Mouse (Mus musculus) hindlimb bud, embryonic 11.5 days (tissue): ENCODE results near the gene Fbxo21.

Experiments
- DNase-seq: peaks from one replicate; pipeline ENCODE4 v3.0.0-alpha.2; 2012; ENCODE audit warnings: low read depth, low spot score; ENCODE audit errors: extremely low spot score

Fbxo21 gene

DNA sequence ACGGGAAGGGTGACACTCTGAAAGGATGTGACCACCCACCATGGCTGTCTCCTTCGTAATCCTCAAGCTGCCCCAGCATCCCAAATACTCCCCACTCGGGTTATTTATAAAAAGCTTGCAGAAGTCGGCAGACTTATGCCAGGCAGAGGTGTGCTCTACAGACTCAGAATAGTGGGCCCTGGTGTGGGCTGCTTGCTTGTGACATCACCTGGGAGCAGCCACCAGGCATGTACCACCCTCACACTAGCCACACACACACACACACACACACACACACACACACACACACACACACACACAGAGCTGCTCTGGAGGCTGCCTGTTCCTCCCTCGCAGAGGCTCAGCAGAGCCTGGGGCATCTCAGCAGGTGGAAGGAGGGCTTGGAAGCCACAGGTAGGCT lies 41.0 kb downstream of the Fbxo21 start:
- DNase-seq = no peak

DNA sequence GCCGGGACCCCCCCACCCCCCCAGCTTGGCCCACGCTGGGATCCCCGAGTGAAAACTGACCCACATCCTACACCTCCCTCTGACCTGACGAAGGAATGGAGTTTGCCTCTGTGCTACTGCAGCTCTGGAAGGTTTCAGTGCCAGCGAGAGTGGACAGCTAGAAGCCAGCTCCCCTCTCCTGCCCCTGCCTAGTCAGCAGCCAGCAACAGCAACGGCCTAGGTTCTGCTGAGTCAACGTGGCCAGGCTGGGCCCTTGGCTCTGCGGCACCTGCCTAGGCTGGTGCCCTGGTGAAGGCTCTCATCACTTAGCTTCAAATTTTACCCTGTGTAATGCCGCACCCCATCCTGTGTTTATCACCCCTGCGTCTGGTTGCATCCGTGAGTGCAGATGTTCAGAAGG lies 43.4 kb downstream of the Fbxo21 start:
- DNase-seq = no peak

DNA sequence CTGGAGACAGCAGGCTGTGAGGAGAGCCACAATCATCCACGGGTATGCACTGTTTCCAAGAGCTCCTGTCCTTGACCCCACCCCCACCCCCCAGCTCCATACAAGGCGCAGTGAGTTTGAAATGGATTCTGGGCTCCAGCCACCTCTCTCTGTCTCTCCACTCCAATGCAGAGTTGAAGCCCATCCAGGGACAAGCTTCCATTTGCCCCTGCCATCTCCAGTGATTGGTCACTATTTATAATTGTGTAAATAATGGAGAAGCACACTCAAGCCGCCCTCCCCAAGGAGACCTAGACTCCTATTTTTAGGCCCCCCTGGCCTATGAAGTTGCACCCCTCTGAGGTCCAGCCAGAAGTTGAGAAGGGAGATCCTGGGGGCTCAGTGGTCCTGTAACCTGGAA lies 46.5 kb downstream of the Fbxo21 start:
- no peak for DNase-seq

DNA sequence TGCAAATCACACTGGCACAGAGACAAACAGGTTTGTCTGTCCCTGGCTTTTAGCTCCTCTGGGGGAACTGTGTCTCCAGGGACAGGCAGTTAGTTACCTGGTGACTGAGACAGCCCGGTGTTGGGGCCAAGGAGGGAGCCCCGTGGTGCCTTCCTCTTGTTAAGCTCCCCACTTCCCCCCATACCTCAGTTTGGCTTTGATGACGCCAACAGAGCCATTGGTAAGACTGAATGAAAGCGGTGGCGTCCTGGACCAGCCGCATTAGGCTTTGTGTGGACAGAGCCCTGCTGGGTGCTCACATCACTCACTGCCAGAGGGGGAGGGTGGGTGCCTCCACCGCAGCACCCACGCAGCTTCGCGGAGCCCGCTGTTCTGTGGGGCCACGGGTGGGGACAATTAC lies 49.4 kb downstream of the Fbxo21 start:
- DNase-seq = no peak

DNA sequence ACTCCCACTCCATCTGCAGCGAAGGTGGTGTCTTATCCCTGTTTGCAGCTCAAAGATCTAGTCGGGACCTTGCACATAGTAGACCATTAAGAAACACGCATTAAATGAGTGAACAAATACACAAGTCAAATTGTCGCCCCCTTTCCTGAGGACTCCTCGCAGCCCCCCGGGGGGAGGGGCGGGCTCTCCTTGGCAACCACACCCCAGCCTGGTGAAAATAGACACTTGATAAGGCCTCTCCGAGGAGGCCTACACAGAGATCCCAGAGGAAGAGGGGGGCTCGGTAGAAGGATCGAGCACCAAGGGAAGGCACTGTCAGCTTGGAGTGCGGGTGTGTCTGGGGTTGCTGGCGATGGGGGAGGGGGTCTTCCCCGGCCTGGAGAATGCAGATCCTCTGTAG lies 49.8 kb downstream of the Fbxo21 start:
- no peak for DNase-seq

DNA sequence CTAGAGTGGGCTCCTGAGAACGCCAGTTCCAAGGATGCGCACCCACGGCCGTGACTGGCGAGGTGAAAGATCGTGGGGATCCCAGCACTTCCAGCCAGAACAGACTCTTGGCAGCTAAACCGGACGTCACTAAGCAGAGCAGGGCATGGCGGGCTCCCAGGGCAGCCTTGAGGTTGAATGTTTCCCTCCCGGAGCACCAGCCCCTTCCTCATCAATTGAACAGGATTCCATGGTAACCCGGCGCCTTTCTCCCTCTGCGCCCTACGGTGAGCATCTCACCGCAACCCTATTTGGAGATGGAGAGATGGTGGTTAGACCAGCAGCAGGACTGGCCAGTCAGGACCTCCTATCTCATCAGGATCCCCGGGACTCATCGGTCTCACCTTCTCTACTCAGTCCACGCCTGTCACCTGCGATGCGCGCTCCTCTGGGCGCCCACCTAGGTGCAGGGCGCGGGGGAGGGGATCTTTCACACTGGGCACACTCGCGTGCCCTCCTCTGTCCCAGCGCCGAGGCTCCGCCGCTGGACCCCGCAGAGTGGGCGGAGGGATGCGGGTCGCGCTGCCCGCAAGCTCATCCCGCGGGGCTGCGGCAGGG lies 50.7 kb downstream of the Fbxo21 start:
- DNase-seq = no peak

DNA sequence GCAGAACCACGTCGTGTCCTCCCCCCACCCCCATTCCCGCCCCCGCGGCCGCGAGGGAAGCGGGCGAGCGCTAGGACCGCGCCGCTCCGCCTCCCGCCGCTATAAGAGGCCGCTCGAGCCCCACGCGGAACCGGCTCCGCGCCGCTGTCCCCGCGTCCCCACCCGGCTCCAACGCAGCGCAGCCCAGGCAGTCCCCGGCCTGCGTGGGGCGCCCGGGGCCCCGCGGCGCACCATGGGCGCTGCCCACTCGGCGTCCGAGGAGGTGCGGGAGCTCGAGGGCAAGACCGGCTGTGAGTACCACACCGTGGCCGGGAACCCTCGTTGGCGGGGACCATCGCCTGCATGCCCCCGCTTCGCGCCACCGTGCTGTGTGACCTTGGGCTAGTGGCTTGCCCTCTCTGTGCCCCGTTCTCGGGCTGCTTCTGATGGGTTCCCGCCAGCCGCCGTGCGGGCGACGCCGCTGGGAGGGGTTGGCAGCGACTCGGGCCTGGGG lies 51.2 kb downstream of the Fbxo21 start, which contains the start of gene Tesc:
Gene Tesc (plus strand): TSS at position 46 of the 493 bp plus-strand sequence.
- DNase-seq = no peak

DNA sequence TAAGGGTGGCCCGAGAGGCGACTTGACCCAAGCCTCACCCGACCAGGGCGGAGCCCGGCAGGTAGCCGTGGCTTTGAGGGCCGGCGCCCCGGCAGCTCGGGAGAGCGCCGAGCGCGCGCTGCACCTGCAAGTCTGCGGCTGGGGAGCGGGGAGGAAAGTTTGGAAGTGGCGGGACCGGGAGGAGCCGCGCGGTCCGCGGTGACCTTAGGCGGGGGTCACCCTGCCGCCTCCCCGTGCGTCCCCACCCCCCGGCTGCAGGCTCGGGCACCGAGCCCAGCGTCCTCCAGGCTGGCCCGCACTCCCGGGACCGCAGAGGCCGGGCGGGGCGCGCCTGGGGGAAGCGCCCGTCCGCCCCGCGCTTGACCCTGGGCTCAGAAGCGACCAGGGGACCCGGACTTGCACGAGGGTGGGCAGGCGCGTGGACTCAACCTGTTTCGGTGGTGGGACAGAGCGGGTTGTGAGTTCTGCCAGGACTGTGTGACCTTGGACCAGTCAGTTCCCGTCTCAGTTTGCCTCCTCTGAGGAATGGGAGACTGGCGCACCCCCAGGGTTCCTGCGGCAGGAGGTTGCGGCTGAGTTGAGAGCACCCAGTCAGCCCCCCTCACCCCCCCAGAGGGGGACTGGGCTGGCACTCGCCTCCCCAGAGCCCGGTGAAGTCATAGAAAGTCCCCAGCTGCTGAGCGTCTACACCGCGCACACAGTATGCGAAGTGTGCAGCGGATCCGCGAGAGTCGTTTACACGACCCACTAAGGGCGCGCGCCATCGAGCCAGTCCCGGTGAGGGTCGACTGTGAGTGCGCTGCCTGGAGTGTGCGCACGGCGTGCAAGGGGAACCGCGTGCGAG lies 51.9 kb downstream of the Fbxo21 start:
- no peak for DNase-seq

DNA sequence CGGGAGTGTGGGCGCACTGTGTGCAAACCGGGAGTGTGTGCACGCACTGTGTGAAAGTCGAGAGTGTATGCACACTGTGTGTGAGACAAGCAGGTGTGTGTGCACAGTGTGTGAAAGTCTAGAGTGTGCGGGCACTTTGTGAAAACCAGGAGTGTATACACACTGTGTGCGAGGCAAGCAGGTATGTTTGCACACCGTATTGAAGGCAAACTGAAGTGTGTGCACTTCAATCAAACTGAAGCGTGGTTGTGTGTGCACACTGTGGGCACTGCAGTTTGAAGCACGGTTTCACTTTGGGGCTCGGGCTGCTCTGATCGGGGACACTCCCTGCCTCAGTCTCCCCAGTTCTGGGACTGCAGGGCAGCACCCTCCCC lies 52.5 kb downstream of the Fbxo21 start:
- no peak for DNase-seq

DNA sequence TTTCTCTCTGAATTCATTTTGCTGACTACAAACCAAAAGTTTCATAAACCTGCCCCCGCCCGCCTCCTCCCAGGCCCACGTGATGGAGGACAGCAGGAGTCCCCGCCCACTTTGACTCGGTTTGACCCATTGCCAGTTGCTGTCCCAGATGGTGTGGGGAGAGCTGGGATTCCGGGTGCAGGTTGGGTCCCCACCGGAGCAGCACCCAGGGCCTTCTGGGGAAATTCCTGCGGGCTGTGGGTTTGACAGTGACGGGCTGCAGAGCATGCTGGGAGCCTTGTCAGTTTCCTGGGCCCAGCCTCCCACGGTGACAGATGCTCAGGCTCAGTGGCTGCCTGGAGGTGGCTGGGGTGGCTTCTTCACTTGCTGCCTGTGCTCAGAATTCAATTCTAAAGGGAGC lies 52.9 kb downstream of the Fbxo21 start:
- no peak for DNase-seq

DNA sequence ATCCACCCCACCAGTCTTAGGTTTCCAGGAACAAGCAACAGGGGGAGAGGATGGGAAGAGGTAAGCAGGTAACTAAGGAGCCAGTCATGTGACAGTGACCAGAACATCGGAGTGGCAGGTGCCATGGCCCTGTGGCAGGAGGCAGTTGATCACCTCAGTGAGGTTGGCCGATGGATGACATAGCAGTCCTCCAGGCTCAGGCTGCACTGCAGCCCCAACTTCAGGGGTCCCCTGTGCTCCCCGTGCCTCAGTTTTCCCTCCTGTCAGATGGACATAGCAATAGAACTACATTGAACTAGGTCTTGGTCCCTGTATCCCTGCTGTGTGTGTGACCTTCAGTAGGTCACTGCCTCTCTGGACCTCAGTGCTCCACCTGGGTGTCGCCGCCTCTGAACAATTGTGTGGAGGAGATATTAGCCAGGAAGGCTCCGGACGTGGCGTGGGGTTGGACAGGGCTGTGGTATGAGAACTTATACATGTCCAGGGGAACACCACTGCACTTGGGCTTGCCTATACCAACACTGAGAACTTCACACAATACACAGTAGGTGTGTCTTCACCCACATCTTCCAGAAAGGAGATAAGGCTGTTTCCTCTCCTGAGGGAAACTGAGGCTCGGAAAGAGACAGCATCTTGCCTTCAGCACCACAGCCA lies 53.6 kb downstream of the Fbxo21 start:
- DNase-seq = no peak

DNA sequence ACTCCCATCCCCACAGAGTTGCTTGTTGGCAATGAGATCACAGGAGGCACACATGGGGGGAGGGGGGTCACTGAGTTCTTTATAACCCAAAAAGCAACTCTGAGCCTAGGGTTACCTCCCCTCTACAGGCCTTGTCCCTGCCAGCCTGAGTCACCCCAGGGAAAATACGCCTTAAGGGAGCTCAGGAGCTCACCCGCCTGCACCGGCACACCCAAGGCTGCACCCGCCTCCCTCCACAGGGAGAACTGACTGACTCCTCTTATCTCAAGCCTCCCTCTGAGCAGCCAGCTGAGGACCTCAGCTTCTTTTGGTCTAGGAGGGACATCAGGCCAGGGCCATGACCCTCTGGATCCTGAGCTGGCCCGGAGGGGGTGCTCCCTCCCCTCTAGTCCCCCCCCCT lies 54.5 kb downstream of the Fbxo21 start:
- no peak for DNase-seq

DNA sequence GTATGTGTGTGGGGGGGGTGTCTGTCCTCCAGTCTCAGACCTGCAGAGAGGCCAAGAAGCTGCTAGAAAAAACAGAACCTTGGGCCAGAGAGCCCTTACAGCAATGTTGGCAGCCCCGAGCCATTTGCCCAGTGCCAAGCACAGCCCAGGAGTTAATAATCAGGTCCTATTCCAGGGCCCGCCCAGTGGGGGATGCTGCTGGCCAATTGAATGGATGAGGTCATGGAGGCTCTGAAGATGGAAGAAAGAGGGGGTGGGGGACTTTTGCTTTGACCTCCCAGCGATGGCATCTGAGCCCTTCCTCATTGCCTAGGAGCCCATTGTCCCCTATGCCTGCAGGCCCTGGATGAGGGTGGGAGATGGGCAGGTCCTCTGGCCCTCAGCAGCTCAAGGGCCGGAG lies 55.0 kb downstream of the Fbxo21 start:
- DNase-seq = no peak

DNA sequence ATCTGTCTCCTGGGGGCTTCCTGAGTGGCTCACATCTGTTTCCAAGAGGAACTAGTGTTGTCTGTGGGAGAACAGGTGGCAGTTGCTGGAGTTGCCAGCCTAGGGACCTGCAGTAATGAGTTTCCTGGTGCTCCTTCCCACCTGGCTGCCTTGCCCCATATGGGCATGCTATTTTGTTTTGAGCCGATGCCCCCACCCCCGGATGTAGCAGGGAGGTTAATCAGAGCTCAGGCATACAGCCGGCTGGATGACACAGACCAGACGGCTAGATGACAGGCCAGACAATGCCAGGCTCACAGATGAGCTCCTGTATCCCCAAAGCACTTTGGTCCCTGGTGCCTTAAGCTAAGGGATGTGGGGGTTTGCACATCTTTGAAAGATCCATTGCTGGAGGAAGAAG lies 56.8 kb downstream of the Fbxo21 start:
- no peak for DNase-seq

DNA sequence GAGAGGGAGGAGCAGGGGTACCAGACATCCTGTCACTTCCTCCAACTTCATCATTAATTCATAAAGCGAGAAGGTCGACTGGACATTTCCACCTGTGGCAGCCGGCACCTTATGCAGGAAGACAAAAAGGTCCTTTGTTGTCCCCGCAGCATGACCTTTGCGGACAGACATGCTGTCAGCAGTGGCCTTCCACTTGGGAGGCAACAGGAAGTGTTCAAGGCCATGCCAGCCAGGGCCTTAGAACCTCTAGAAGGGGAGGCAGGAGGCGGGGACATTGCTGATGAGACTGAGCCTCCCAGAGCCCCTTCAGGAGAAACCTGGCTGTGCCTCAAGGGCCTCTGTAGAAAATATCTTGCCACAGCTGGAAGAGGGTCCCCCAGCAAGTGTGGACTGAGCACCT lies 57.2 kb downstream of the Fbxo21 start:
- no peak for DNase-seq

DNA sequence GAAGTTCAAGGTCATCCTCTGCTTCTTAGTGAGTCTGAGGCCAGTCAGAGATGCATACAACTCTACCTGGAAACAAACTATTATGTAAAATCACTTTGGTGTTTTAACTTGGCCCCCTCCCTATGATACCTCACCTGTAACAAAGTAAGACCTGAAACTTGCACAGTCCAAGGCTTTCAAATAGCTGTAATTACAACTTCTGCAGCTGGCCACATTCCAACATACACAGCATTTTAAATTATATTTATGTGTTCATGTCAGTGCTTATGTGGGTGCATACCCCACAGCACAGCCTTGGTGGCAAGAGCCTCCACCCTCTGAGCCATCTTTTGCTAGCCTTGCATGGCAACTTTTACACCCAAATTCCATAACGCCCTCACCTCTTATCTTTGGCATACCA lies 58.1 kb downstream of the Fbxo21 start:
- no peak for DNase-seq

DNA sequence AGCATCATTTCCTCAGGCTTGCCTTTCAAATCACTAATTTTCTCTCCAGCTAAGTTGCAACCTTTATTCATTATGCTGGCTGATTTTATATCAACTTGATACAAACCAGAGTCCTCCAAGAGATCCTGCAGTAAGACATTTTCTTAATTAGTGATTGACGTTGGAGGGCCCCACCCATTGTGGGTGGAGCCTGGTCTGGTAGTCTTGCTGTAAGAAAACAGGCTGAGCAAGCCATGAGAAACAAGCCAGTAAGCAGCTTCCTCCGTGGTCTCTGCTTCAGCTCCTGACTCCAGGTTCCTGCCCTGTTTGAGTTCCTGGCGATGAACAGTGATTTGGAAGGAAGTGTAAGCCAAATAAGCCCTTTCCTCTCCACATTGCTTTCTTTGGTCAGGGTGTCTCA lies 59.3 kb downstream of the Fbxo21 start:
- no peak for DNase-seq

DNA sequence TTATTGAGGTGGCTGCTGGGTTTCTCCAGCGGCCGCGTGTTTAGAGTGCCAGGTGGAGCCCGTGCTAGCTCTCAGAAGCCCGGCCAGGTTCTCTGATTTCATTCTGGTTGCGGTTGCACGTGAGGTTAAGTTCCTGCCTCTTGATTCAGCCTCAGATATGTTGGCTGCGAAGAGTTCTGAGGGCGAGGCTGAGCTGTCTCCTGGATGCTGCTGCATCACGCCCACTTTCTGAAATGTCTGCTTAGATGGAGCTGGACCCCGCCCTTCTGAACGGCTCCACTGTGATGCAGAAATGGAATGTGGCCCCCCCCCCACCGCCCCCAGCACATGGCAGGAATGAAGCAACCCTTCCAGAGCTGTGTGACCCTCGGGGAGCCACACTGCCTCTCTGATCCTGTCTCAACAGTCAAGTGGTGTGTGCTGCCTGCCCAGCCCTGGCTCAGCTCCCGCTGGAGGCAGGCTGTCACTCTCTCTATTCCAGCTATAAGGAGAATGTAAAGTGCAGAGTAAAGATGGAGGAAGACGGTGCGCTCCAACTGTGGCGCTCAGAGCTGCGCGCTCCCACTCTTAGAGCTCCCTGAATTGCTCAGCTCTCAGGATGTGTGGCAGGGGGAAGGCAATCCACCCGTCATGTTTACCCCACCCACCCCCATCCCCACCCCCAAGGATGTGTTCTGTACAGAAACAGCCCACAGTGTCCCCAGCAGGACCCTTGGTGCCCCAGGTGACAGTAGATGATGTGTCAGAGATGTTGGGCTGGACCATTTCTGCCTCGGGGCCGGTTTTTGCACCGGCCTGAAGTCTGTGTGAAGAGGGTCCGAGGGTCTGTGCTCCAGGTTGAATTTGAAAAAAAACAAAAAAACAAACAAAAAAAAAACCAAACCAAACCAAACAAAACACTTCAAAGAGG lies 60.6 kb downstream of the Fbxo21 start:
- no peak for DNase-seq

DNA sequence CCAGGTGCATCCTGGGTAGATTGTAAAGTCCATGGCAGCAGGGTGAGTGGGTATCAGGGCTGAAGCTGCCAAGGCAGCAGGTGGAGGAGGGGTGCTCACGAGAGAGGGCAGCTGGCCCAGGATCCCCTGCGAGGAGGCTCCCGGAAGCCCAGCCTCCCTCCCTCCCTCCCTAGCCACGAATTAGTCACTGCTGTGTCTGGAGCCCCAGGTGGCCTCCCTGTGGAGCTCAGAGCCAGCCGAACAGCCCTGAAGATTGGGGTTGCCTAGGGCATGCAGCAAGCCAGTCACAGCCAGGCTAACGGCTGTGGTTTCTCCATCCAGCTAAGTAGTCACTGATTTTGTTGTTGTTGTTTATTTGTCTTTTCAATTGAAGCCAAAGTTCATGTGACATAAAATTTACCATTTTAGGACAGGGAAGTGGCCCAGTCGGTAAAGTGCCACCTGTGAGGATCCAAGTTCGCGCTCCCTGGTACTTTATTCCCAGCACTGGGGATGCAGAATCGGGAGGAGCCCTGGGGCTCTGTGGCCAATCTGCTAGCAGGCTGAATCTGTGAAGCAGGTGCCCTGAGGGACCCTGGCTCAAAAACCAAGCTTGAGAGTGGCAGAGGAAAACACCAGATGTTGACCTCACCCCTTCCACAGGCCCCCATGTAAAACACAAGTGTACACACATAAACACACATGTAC lies 61.4 kb downstream of the Fbxo21 start:
- DNase-seq = no peak

DNA sequence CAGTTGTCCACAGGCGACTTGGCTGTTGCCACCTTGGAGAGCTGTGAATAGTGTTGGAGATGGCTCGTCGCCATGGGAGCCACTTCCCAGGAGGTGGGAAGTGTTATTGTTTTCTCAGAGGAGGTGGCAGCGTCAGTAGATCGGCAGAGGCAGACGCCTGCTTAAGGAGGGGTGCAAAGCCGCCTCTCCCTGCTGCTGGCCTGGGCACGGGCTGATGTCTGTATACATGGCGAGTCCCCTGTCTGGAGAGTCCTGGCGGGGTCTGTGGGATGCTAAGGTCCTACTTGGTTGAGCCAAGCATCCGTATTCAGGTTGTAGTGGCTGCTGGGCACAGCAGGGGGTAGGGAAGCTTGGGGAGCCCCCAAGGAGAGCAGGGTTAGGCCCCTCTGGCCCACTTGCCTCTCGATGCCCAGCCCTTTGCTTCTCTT lies 62.7 kb downstream of the Fbxo21 start:
- DNase-seq = no peak
